Mouse (Mus musculus): ENCODE results near the gene Comt. TPM values are rescaled to one million over a fixed set of nuclear protein-coding genes. Genes with fewer than 3 reads are reported as not detected.

Comt gene
- polyA plus RNA-seq, 2 experiments = 82.4 to 84.5 TPM

GRCm38 (mm10) chr16:18360151-18360805 is 66.4 kb downstream of the Comt start:
- ATAC-seq (ENCODE audit: low FRiP score, low read depth) (no peak), DNase-seq (ENCODE audit: low spot score) (no peak)
- H3K27ac ChIP-seq (replicated peaks; ENCODE audit: low read depth, low read length) = no peak overlapping the region
- no peaks in the 10 kb centered on the region for H3K4me1 ChIP-seq (ENCODE audit: control insufficient read depth, insufficient read depth, low read length)
- H3K9ac ChIP-seq (ENCODE audit: low read depth, low read length, severe bottlenecking) = no peak overlapping the region
- no peak overlapping the region for H3K4me2 ChIP-seq (replicated peaks; ENCODE audit: low read depth, low read length, severe bottlenecking)
- H3K9me3 ChIP-seq (ENCODE audit: control insufficient read depth, low read length) = no peaks in the 10 kb centered on the region; the same call in 1 of the 2 replicates
- no peak overlapping the region for H3K4me3 ChIP-seq (replicated peaks; ENCODE audit: low read length)
- no peaks in the 10 kb centered on the region for H3K36me3 ChIP-seq (ENCODE audit: control insufficient read depth, insufficient read depth, low read length)
- TF ChIP-seq POLR2A (IDR thresholded peaks at IDR 0.05; ENCODE audit: borderline replicate concordance, extremely low read depth, insufficient read depth, insufficient read length) = no peak
- 69% methylated on average over 6 of the region's 6 CpGs for WGBS
- H3K27me3 ChIP-seq (ENCODE audit: control insufficient read depth, insufficient read depth, low read length) = no peaks in the 10 kb centered on the region

- TF ChIP-seq POLR2A (IDR thresholded peaks at IDR 0.05; ENCODE audit: borderline replicate concordance, extremely low read depth, insufficient read depth, insufficient read length) = no peak
- no peak overlapping the region for H3K4me2 ChIP-seq (replicated peaks; ENCODE audit: low read depth, low read length, severe bottlenecking)
- WGBS = 86% methylated on average over 6 of the region's 6 CpGs
- no peak for DNase-seq (ENCODE audit: low spot score)
- H3K36me3 ChIP-seq (ENCODE audit: control insufficient read depth, insufficient read depth, low read length) = no peaks in the 10 kb centered on the region
- no peak overlapping the region for H3K9ac ChIP-seq (ENCODE audit: low read depth, low read length, severe bottlenecking)
- H3K27ac ChIP-seq (replicated peaks; ENCODE audit: low read depth, low read length) = no peak overlapping the region
- no peaks in the 10 kb centered on the region for H3K27me3 ChIP-seq (ENCODE audit: control insufficient read depth, insufficient read depth, low read length)
- H3K4me1 ChIP-seq (ENCODE audit: control insufficient read depth, insufficient read depth, low read length) = no peaks in the 10 kb centered on the region
- ATAC-seq (ENCODE audit: low FRiP score, low read depth) = no peak
- no peak overlapping the region for H3K4me3 ChIP-seq (replicated peaks; ENCODE audit: low read length)
- no peaks in the 10 kb centered on the region for H3K9me3 ChIP-seq (ENCODE audit: control insufficient read depth, low read length)
Observed at GRCm38 (mm10) chr16:18357977-18358376, 68.7 kb downstream of the Comt start.

DNA sequence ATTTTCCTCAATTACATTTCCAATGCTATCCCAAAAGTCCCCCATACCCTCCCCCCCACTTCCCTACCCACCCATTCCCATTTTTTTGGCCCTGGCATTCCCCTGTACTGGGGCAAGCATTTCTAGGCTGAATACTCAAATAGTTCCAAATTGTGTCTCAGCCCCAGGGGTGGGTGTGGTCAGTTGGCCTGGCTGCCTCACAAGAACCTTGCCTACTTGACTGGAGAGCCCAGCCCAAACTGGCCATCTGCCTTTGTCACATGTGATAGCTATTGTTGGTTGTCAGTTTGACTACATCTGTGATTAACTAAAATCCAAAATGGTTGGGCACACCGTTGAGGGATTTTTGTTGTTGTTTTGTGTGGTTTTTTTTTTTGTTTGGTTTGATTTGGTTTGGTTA is 69.7 kb downstream of the Comt start:
- DNase-seq (ENCODE audit: low spot score) (no peak), ATAC-seq (ENCODE audit: low FRiP score, low read depth) (no peak)
- Histone ChIP-seq H3K36me3 (ENCODE audit: control insufficient read depth, insufficient read depth, low read length) (no peaks in the 10 kb centered on the region), H3K4me1 (ENCODE audit: control insufficient read depth, insufficient read depth, low read length) (no peaks in the 10 kb centered on the region), H3K27me3 (ENCODE audit: control insufficient read depth, insufficient read depth, low read length) (no peaks in the 10 kb centered on the region), H3K9me3 (ENCODE audit: control insufficient read depth, low read length) (no peaks in the 10 kb centered on the region), H3K4me3 (replicated peaks; ENCODE audit: low read length) (no peak overlapping the region), H3K27ac (replicated peaks; ENCODE audit: low read depth, low read length) (no peak overlapping the region), H3K9ac (ENCODE audit: low read depth, low read length, severe bottlenecking) (no peak overlapping the region), H3K4me2 (replicated peaks; ENCODE audit: low read depth, low read length, severe bottlenecking) (no peak overlapping the region)
- no peak for TF ChIP-seq POLR2A (IDR thresholded peaks at IDR 0.05; ENCODE audit: borderline replicate concordance, extremely low read depth, insufficient read depth, insufficient read length)
- 80% methylated on average over 1 of the region's 1 CpGs for WGBS

Small RNA genes within 50 kb of the gene (microRNA-seq; reads per million reads assigned to microRNA genes)
- not detected for gene Gm26219

Other genes with a start within 250 kb of the Comt start
- gene Ccdc188, start 209.0 kb downstream of the Comt start, polyA plus RNA-seq (2012; rRNA removed) = not detected in 2 replicates
- gene Ccdc188, start 209.0 kb downstream of the Comt start, polyA plus RNA-seq (2014; fragmentation: Nextera tagmentation; extraction: Ambion mirVana) = not detected in 2 replicates
- gene Zdhhc8, start 191.7 kb downstream of the Comt start, polyA plus RNA-seq (2012; rRNA removed) = 68.2 and 103 TPM in 2 replicates
- gene Zdhhc8, start 191.7 kb downstream of the Comt start, polyA plus RNA-seq (2014; fragmentation: Nextera tagmentation; extraction: Ambion mirVana) = 23.1 and 25.3 TPM in 2 replicates
- gene Trmt2a, start 178.2 kb downstream of the Comt start, polyA plus RNA-seq (2012; rRNA removed) = 108 and 117 TPM in 2 replicates
- 83.6 and 87.2 TPM in 2 replicates for gene Trmt2a, start 178.2 kb downstream of the Comt start, polyA plus RNA-seq (2014; fragmentation: Nextera tagmentation; extraction: Ambion mirVana)
- gene Ranbp1, start 178.1 kb downstream of the Comt start, polyA plus RNA-seq (2012; rRNA removed) = 164 and 276 TPM in 2 replicates
- 524 and 542 TPM in 2 replicates for gene Ranbp1, start 178.1 kb downstream of the Comt start, polyA plus RNA-seq (2014; fragmentation: Nextera tagmentation; extraction: Ambion mirVana)
- 0.53 TPM in 1 of 2 replicates, not detected in the other for gene Gm49776, start 168.5 kb downstream of the Comt start, polyA plus RNA-seq (2012; rRNA removed)
- gene Gm49776, start 168.5 kb downstream of the Comt start, polyA plus RNA-seq (2014; fragmentation: Nextera tagmentation; extraction: Ambion mirVana) = 3.4 TPM in 1 of 2 replicates, not detected in the other
- 79.7 and 82.6 TPM in 2 replicates for gene Dgcr8, start 137.6 kb downstream of the Comt start, polyA plus RNA-seq (2012; rRNA removed)
- gene Dgcr8, start 137.6 kb downstream of the Comt start, polyA plus RNA-seq (2014; fragmentation: Nextera tagmentation; extraction: Ambion mirVana) = 35.0 and 39.1 TPM in 2 replicates
- gene Tango2, start 78.7 kb downstream of the Comt start, polyA plus RNA-seq (2012; rRNA removed) = 25.2 and 28.7 TPM in 2 replicates
- 24.0 and 25.1 TPM in 2 replicates for gene Tango2, start 78.7 kb downstream of the Comt start, polyA plus RNA-seq (2014; fragmentation: Nextera tagmentation; extraction: Ambion mirVana)
- 33.6 and 42.9 TPM in 2 replicates for gene Arvcf, start 78.7 kb downstream of the Comt start, polyA plus RNA-seq (2012; rRNA removed)
- 18.9 and 23.4 TPM in 2 replicates for gene Arvcf, start 78.7 kb downstream of the Comt start, polyA plus RNA-seq (2014; fragmentation: Nextera tagmentation; extraction: Ambion mirVana)
- gene Txnrd2, start 468 bp downstream of the Comt start, polyA plus RNA-seq (2012; rRNA removed) = 13.4 and 14.1 TPM in 2 replicates
- 13.6 and 18.4 TPM in 2 replicates for gene Txnrd2, start 468 bp downstream of the Comt start, polyA plus RNA-seq (2014; fragmentation: Nextera tagmentation; extraction: Ambion mirVana)
- gene Gnb1l, start 71.9 kb upstream of the Comt start, polyA plus RNA-seq (2012; rRNA removed) = 16.1 and 19.0 TPM in 2 replicates
- 20.2 and 23.2 TPM in 2 replicates for gene Gnb1l, start 71.9 kb upstream of the Comt start, polyA plus RNA-seq (2014; fragmentation: Nextera tagmentation; extraction: Ambion mirVana)
- 16.6 and 22.0 TPM in 2 replicates for gene Rtl10, start 72.0 kb upstream of the Comt start, polyA plus RNA-seq (2012; rRNA removed)
- 4.3 and 4.5 TPM in 2 replicates for gene Rtl10, start 72.0 kb upstream of the Comt start, polyA plus RNA-seq (2014; fragmentation: Nextera tagmentation; extraction: Ambion mirVana)
- gene Tbx1, start 163.8 kb upstream of the Comt start, polyA plus RNA-seq (2012; rRNA removed) = 12.1 and 16.0 TPM in 2 replicates
- gene Tbx1, start 163.8 kb upstream of the Comt start, polyA plus RNA-seq (2014; fragmentation: Nextera tagmentation; extraction: Ambion mirVana) = 8.0 and 8.7 TPM in 2 replicates
- gene Gp1bb, start 195.6 kb upstream of the Comt start, polyA plus RNA-seq (2012; rRNA removed) = 3.0 and 4.5 TPM in 2 replicates
- 3.7 and 4.3 TPM in 2 replicates for gene Gp1bb, start 195.6 kb upstream of the Comt start, polyA plus RNA-seq (2014; fragmentation: Nextera tagmentation; extraction: Ambion mirVana)
- gene Gm49601, start 199.6 kb upstream of the Comt start, polyA plus RNA-seq (2012; rRNA removed) = 34.5 and 42.9 TPM in 2 replicates
- gene Gm49601, start 199.6 kb upstream of the Comt start, polyA plus RNA-seq (2014; fragmentation: Nextera tagmentation; extraction: Ambion mirVana) = 1.9 and 2.7 TPM in 2 replicates
- gene Sept5, start 203.1 kb upstream of the Comt start, polyA plus RNA-seq (2012; rRNA removed) = 94.5 and 97.4 TPM in 2 replicates
- gene Sept5, start 203.1 kb upstream of the Comt start, polyA plus RNA-seq (2014; fragmentation: Nextera tagmentation; extraction: Ambion mirVana) = 43.4 and 44.0 TPM in 2 replicates

Data from limb, embryonic 14.5 days (tissue).